Mouse (Mus musculus) CH12.LX (cell line): Measurements from ENCODE around the gene Smarcad1. TPM values are rescaled to one million over a fixed set of nuclear protein-coding genes. Genes with fewer than 3 reads are reported as not detected.

ENCODE experiments used
- DNase-seq: peaks from one replicate; pipeline ENCODE4 v3.0.0-alpha.2; 2013; ENCODE audit errors: extremely low read depth
- H3K27ac ChIP-seq: 2 replicates; pipeline ENCODE4 v1.5.1; 2012; ENCODE audit warnings: low read depth, mild to moderate bottlenecking, control low read depth, moderate library complexity; ENCODE audit not compliant: insufficient read depth
- H3K27me3 ChIP-seq: replicated peaks from 2 replicates; pipeline ENCODE3; 2012; ENCODE audit warnings: inconsistent platforms
- H3K36me3 ChIP-seq, 2 experiments: replicated peaks in 1 of 2; 2 replicates each; pipeline versions ENCODE3 to v1.6.1; 2012; ENCODE audit warnings: inconsistent platforms in 1 of 2, low read length in 1 of 2, mild to moderate bottlenecking in 1 of 2, mixed read lengths in 1 of 2, moderate library complexity in 1 of 2; ENCODE audit not compliant: control insufficient read depth in 1 of 2, insufficient read depth in 1 of 2
- H3K4me1 ChIP-seq, 2 experiments: 2 replicates each; pipeline ENCODE4 v1.6.1; 2012; ENCODE audit warnings: inconsistent platforms in 1 of 2, moderate library complexity in 1 of 2; ENCODE audit not compliant: insufficient read depth in 2 of 2, control insufficient read depth in 1 of 2
- H3K4me2 ChIP-seq: 2 replicates; pipeline ENCODE4 v1.6.1; 2012; ENCODE audit warnings: low read depth, mild to moderate bottlenecking, control low read depth; ENCODE audit not compliant: poor library complexity, insufficient read depth, severe bottlenecking
- H3K4me3 ChIP-seq, 3 experiments: fragments of 150-350 bp in 1 of 3; sonication (generic) in 1 of 3; replicated peaks in 1 of 3; 2 replicates each; pipeline versions ENCODE3 to v1.5.1; 2011 to 2012; ENCODE audit warnings: low read depth in 2 of 3, low read length in 2 of 3, mild to moderate bottlenecking in 2 of 3, moderate library complexity in 2 of 3, control low read depth in 1 of 3, improper control_type of control experiment in 1 of 3, inconsistent platforms in 1 of 3, mixed read lengths in 1 of 3; ENCODE audit not compliant: poor library complexity in 1 of 3
- H3K79me2 ChIP-seq: replicated peaks from 2 replicates; pipeline ENCODE4 v1.6.1; 2012; ENCODE audit warnings: mild to moderate bottlenecking, moderate library complexity; ENCODE audit not compliant: control insufficient read depth, poor library complexity, insufficient read depth, severe bottlenecking; ENCODE audit errors: extremely low read depth
- H3K9ac ChIP-seq: 2 replicates; pipeline ENCODE4 v1.6.1; 2012; ENCODE audit warnings: low read depth, mild to moderate bottlenecking, control low read depth, moderate library complexity; ENCODE audit not compliant: insufficient read depth
- H3K9me3 ChIP-seq: replicated peaks from 2 replicates; pipeline ENCODE3; 2012; ENCODE audit warnings: low read length, inconsistent platforms, mixed read lengths
- CHD2 ChIP-seq: IDR thresholded peaks from 2 replicates; pipeline ENCODE4 v1.6.1; 2011; ENCODE audit warnings: low read length, improper control_type of control experiment
- EP300 ChIP-seq: IDR thresholded peaks from 2 replicates; pipeline ENCODE4 v1.6.1; 2011; ENCODE audit warnings: low read length, improper control_type of control experiment
- JUN ChIP-seq: IDR thresholded peaks from 2 replicates; pipeline ENCODE4 v1.6.1; 2011; ENCODE audit warnings: low read depth, mild to moderate bottlenecking, low read length, improper control_type of control experiment, moderate library complexity; ENCODE audit not compliant: insufficient read depth
- MAFK ChIP-seq: IDR thresholded peaks from 2 replicates; pipeline ENCODE4 v1.6.1; 2011; ENCODE audit warnings: low read length, improper control_type of control experiment; ENCODE audit not compliant: insufficient replicate concordance
- MAX ChIP-seq: IDR thresholded peaks from 2 replicates; pipeline ENCODE4 v1.6.1; 2011; ENCODE audit warnings: low read length, improper control_type of control experiment
- MAZ ChIP-seq: IDR thresholded peaks from 2 replicates; pipeline ENCODE4 v1.6.1; 2012; ENCODE audit warnings: low read depth, mild to moderate bottlenecking, inconsistent platforms, low read length, improper control_type of control experiment, moderate library complexity
- MYC ChIP-seq: IDR thresholded peaks from 2 replicates; pipeline ENCODE4 v1.6.1; 2011; ENCODE audit warnings: low read depth, mild to moderate bottlenecking, improper control_type of control experiment, low read length
- NRF1 ChIP-seq: IDR thresholded peaks from 2 replicates; pipeline ENCODE4 v1.6.1; 2014; ENCODE audit warnings: low read depth, mild to moderate bottlenecking, inconsistent platforms, low read length, improper control_type of control experiment, moderate library complexity
- SIN3A ChIP-seq: IDR thresholded peaks from 2 replicates; pipeline ENCODE4 v1.6.1; 2012; ENCODE audit warnings: low read length, improper control_type of control experiment, inconsistent platforms
- SMC3 ChIP-seq: IDR thresholded peaks from 2 replicates; pipeline ENCODE4 v1.6.1; 2011; ENCODE audit warnings: low read depth, low read length, improper control_type of control experiment
- TCF12 ChIP-seq: IDR thresholded peaks from 2 replicates; pipeline ENCODE4 v1.6.1; 2014; ENCODE audit warnings: low read depth, mild to moderate bottlenecking, inconsistent platforms, low read length, improper control_type of control experiment
- UBTF ChIP-seq: IDR thresholded peaks from 2 replicates; pipeline ENCODE4 v1.6.1; 2012; ENCODE audit warnings: low read depth, mild to moderate bottlenecking, inconsistent platforms, low read length, improper control_type of control experiment, moderate library complexity
- ZKSCAN1 ChIP-seq: IDR thresholded peaks from 2 replicates; pipeline ENCODE4 v1.6.1; 2012; ENCODE audit warnings: low read depth, inconsistent platforms, low read length, improper control_type of control experiment, borderline replicate concordance
- dilution Hi-C: fragments of 300-500 bp; cut with MboI; formaldehyde crosslinking; loops from 2 replicates; pipeline ENCODE4 v1.14.3; 2020; ENCODE audit warnings: low sequenced_read_pairs; ENCODE audit not compliant: extremely low pct_unique_long_range_greater_than_20kb, extremely low pct_ligation_motif_present
- in situ Hi-C: fragments of 300-500 bp; cut with MboI; formaldehyde crosslinking; loops from 3 replicates; pipeline ENCODE4 v1.14.3; 2019; ENCODE audit warnings: low sequenced_read_pairs, low pct_ligation_motif_present, low pct_unique_long_range_greater_than_20kb, mixed read lengths
- polyA plus RNA-seq: library from polyadenylated mRNA; unstranded; fragments of >175 nt; gene quantifications from 2 replicates; pipeline ENCODE4 v1.2.1, GENCODE M21; 2012; ENCODE audit warnings: low read depth; ENCODE audit not compliant: insufficient read length
- total RNA-seq, 2 experiments: library from RNA; depleted of rRNA; stranded (reverse); fragments of 300-350 nt in 1 of 2; fragments of >200 nt in 1 of 2; gene quantifications; 2 replicates each; pipeline ENCODE4 v1.2.3; 2012 to 2014

Gene Smarcad1
- total and polyA plus RNA-seq, 3 experiments, result 30.2 to 57.4 (median 43.9) TPM

GRCm38 (mm10) chr6:65159381-65159942 lies 117.1 kb downstream of the Smarcad1 start:
- Histone ChIP-seq H3K27me3 (no peaks in the 10 kb centered on the region), H3K27ac (no peak overlapping the region), H3K9me3 (no peaks in the 10 kb centered on the region), H3K9ac (no peak overlapping the region)
- dilution Hi-C loops, result no loop called here
- TF ChIP-seq SMC3, result no peak
- TF ChIP-seq MYC, result no peak
- TF ChIP-seq SIN3A, result no peak
- no peak for TF ChIP-seq TCF12
- no peak for TF ChIP-seq UBTF
- no peak for TF ChIP-seq CHD2
- TF ChIP-seq, all 38 proteins: peak for 0
- Histone ChIP-seq H3K4me2 (no peak overlapping the region), H3K4me3 (no peak overlapping the region), H3K4me1 (peaks cover 0 to 5% of the 10 kb centered on the region in 2 experiments; a peak in 1 of 4 replicates), H3K36me3 (no peaks in the 10 kb centered on the region), H3K79me2 (no peaks in the 10 kb centered on the region)
- DNase-seq, result no peak
- in situ Hi-C loops, result no loop called here

- H3K4me1 ChIP-seq, result peaks cover 0 to 5% of the 10 kb centered on the region in 2 experiments; a peak in 1 of 4 replicates
- dilution Hi-C loops (no loop called here), in situ Hi-C loops (no loop called here)
- H3K79me2 ChIP-seq, result no peaks in the 10 kb centered on the region
- no peak overlapping the region for H3K27ac ChIP-seq
- TF ChIP-seq NRF1 (no peak), JUN (no peak), MAZ (no peak), EP300 (no peak), MAX (no peak), ZKSCAN1 (no peak)
- no peaks in the 10 kb centered on the region for H3K36me3 ChIP-seq
- H3K9me3 ChIP-seq, result no peaks in the 10 kb centered on the region
- H3K9ac ChIP-seq, result no peak overlapping the region
- H3K4me2 ChIP-seq, result no peak overlapping the region
- no peaks in the 10 kb centered on the region for H3K27me3 ChIP-seq
- no peak overlapping the region for H3K4me3 ChIP-seq
- no peak for DNase-seq
Measured at GRCm38 (mm10) chr6:65164137-65164536, 121.8 kb downstream of the Smarcad1 start.

- dilution Hi-C loops, result no loop called here
- no peak for DNase-seq
- Histone ChIP-seq H3K36me3 (no peaks in the 10 kb centered on the region), H3K27me3 (no peaks in the 10 kb centered on the region), H3K4me2 (no peak overlapping the region), H3K27ac (no peak overlapping the region), H3K9me3 (no peaks in the 10 kb centered on the region), H3K4me1 (peaks cover 0 to 5% of the 10 kb centered on the region in 2 experiments; a peak in 1 of 4 replicates), H3K79me2 (no peaks in the 10 kb centered on the region), H3K4me3 (no peak overlapping the region), H3K9ac (no peak overlapping the region)
- TF ChIP-seq JUN (no peak), MAFK (no peak)
- in situ Hi-C loops, result no loop called here
Measured at GRCm38 (mm10) chr6:65164977-65165376, 122.6 kb downstream of the Smarcad1 start.

Other genes with a start within 250 kb of the Smarcad1 start
- gene Hpgds, start 102.3 kb downstream of the Smarcad1 start, total RNA-seq (2012; rRNA removed), result 4.5 and 6.4 TPM in 2 replicates
- 4.5 and 5.5 TPM in 2 replicates for gene Hpgds, start 102.3 kb downstream of the Smarcad1 start, total RNA-seq (2014; rRNA removed)
- gene Hpgds, start 102.3 kb downstream of the Smarcad1 start, polyA plus RNA-seq, result 9.7 and 12.9 TPM in 2 replicates